Mouse (Mus musculus): ENCODE measurements around the gene Secisbp2.
A peak's percentile ranks its signal among the peaks of the same experiment; 100 is the strongest.
"Not testable (repeated sequence)": the region's sequence is repeated elsewhere in the genome, so short reads cannot be mapped to it uniquely, and the experiment has no call there.

The Secisbp2 gene

GRCm38 (mm10) chr13:51643924-51644828 lies 7.3 kb upstream of the Secisbp2 start:
- no peak for DNase-seq (ENCODE audit: low spot score)

DNA sequence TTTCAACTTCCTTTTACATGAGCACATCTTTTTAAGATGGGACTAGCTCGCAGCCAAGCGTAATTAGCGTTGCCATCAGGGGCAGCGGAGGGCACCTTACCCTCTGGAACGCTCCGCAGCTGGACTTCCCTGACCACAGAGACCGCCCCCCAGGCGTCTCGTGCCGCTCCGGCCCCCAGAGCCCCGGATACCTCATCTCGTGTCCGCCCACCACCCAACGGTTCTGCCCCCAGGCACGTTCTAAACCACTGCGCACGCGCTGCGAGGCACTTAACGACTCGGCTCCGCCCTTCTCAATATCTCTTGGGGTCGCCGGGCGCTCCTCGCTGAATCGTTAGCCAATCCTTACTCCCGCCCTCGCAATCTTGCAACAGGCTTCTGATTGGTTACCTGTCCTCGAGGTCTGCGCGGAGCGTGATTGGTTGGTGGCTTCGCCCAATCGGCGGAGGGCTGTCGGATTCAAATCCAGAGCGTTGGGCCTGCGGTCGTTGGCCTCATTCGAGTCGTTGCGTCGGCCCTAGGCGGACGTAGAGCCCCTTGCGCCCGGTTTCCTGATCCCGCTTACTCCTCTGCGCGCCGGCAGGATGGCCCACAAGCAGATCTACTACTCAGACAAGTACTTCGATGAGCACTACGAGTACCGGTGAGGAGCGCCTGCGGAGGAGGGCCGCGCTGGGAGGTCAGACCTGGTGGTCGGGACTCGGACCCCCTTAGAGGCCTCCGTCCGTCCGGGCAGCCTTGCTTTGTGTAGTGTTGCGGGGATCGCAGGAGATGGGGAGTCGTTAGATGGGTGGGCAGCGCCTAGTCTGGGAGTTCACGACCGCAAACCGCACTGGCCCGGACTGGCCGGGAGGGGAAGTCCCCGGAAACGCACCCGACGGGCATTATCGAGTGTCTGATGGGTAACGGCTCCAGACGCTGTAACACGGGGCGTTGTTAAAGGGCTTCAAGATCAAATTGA lies 6.4 kb upstream of the Secisbp2 start, which contains the start of gene Cks2:
TSS of gene Cks2 (plus strand) at position 404 of the 961 bp plus-strand sequence.
- peak; percentile 100 for DNase-seq (ENCODE audit: low spot score)

- DNase-seq (ENCODE audit: low spot score) = peak; percentile 75
Measured at GRCm38 (mm10) chr13:51645872-51646271, 5.6 kb upstream of the Secisbp2 start.

GRCm38 (mm10) chr13:51646362-51647027 lies 5.0 kb upstream of the Secisbp2 start:
- no peak for DNase-seq (ENCODE audit: low spot score)

GRCm38 (mm10) chr13:51647770-51648169 lies 3.7 kb upstream of the Secisbp2 start:
- DNase-seq (ENCODE audit: low spot score) = no peak

DNA sequence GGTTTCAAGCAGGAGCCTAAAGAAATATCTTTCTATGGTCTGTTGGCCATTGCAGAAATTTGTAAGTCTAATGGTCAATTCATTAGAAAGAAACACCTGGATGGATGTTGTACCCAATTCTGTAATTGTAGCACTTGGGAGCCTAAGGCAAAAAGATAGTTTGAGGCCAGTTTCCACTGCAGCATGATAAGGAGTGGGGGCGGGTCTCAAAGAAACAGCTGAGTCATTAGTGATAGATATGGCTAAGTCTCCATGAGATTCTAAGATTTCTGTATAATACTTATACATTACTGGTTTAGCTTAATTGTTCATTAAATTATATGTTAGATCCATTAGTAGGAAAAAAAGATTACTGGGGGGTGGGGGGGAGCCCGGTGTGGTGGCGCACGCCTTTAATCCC lies 3.3 kb upstream of the Secisbp2 start:
- DNase-seq (ENCODE audit: low spot score) = no peak

GRCm38 (mm10) chr13:51649740-51650139 lies 1.8 kb upstream of the Secisbp2 start:
- no peak for DNase-seq (ENCODE audit: low spot score)

DNA sequence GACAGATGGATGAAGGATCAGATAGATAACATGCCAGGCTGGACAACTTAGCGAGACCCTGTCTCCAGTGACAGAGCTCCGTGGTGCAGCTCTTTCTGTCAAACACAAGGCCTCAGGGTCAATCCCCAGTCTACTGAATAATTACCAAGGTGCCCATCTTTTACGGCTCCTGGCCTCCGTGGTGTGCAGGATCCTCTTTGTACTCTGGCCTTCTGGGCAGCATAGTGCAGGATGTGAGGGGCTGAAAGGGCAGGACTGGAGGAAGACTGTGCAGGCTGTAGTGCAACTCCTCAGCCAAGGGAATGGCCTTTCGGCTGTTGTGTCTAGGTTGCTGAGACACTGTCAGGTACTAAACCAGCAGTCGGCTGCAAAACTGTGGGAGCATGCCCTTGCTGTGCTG lies 1.7 kb downstream of the Secisbp2 start:
- no peak for DNase-seq (ENCODE audit: low spot score)

GRCm38 (mm10) chr13:51653961-51654360 lies 2.5 kb downstream of the Secisbp2 start:
- DNase-seq (ENCODE audit: low spot score) = no peak

GRCm38 (mm10) chr13:51656516-51657235 lies 5.2 kb downstream of the Secisbp2 start:
- no peak for DNase-seq (ENCODE audit: low spot score)

- no peak for DNase-seq (ENCODE audit: low spot score)
Measured at GRCm38 (mm10) chr13:51658094-51658493, 6.6 kb downstream of the Secisbp2 start.

DNA sequence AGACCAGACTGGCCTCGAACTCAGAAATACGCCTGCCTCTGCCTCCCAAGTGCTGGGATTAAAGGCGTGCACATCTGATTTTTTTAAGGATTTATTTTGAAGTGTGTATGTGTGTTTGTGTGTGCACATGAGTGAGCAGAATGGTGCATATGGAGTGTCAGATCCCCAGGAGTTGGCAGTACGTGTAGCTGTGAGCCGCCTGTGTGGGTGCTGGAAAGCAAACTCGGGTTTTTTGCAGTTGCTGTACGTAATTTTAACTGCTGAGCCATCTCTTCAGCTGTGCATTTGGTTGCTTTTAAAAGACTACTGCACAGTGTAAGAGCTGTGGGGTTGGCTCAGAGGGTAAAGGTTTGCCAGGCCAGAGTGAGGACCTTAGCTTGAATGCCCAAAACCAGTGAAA lies 8.1 kb downstream of the Secisbp2 start:
- no peak for DNase-seq (ENCODE audit: low spot score)

- no peak for DNase-seq (ENCODE audit: low spot score)
Measured at GRCm38 (mm10) chr13:51663561-51663960, 12.1 kb downstream of the Secisbp2 start.

- DNase-seq (ENCODE audit: low spot score) = not testable (repeated sequence)
Measured at GRCm38 (mm10) chr13:51668195-51668594, 16.7 kb downstream of the Secisbp2 start.

- no peak for DNase-seq (ENCODE audit: low spot score)
Measured at GRCm38 (mm10) chr13:51676641-51677040, 25.1 kb downstream of the Secisbp2 start.

DNA sequence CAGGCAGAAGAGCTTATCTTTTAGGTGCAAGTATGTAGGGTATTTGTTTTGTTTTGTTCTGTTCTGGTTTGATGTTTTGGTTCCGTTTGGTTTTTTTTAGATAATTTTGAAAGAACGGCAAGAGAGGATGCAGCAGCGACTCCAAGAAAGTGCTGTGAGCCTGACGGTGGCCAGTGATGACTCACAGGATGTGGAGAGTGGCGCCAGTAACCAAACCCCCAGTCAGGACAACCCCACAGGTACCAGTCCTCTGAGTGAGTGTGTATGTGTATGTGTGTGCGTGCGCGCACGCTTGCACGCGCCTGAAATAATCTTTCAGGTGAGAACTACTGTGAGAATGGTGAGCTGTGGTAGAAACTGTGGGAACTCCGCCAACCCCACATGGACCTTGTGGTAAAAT lies 25.5 kb downstream of the Secisbp2 start:
- no peak for DNase-seq (ENCODE audit: low spot score)

- no peak for DNase-seq (ENCODE audit: low spot score)
Measured at GRCm38 (mm10) chr13:51677630-51678185, 26.2 kb downstream of the Secisbp2 start.

GRCm38 (mm10) chr13:51678687-51679086 lies 27.2 kb downstream of the Secisbp2 start:
- DNase-seq (ENCODE audit: low spot score) = no peak

DNA sequence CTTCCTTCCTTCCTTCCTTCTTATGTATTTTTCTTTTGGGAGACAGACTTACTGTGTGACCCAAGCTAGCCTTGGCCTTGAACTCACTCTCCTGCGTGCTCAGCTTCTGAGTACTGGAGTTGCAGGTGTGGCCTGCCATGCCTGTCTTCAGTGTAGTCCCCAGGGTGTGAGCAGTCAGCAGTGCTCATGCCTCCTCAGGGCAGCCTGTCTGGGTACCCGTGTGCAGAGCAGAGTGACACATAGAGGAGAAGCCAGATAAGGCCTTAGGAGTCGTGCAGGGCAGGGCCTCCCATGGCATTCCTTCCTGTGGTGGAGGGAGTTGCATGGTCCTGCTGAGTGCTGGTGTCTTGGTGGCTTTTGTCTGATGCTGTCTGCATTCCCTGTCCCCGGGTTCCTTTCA lies 27.8 kb downstream of the Secisbp2 start:
- no peak for DNase-seq (ENCODE audit: low spot score)

DNA sequence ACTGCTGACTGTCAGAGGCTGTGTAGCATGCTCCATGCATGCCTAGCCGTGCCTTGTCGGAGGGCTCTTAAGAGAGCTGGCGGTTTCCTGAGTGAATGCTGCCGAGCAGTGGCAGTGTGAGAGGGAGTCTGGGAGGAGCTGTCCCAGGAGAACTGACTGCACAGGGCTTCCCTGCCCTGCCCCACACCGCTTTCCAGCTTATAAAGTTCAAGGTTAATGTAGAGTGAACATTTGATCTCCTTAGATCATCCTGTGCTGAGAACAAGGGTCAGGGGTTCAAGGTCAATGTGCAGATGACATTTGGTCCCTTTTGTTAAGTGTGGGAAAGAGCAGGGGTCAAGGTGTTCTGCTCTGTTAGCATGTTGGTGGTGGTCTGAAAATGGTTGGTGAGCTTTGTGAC lies 29.6 kb downstream of the Secisbp2 start:
- no peak for DNase-seq (ENCODE audit: low spot score)

- no peak for DNase-seq (ENCODE audit: low spot score)
Measured at GRCm38 (mm10) chr13:51681634-51682033, 30.1 kb downstream of the Secisbp2 start.
